Mouse (Mus musculus) brain, embryonic 14.5 days (tissue): ENCODE data around the gene Tamm41.

Experiments
- CTCF ChIP-seq: fragments of 200-500 bp; IDR thresholded peaks from 2 replicates; pipeline ENCODE4 v1.5.1; 2012; ENCODE audit warnings: inconsistent platforms, mild to moderate bottlenecking, moderate library complexity, borderline replicate concordance; ENCODE audit not compliant: insufficient read depth, insufficient read length; ENCODE audit errors: extremely low read depth
- POLR2A ChIP-seq: fragments of 200-500 bp; IDR thresholded peaks from 2 replicates; pipeline ENCODE4 v1.6.1; 2012; ENCODE audit warnings: mild to moderate bottlenecking, inconsistent platforms, borderline replicate concordance; ENCODE audit not compliant: poor library complexity, insufficient read depth, insufficient read length, severe bottlenecking; ENCODE audit errors: extremely low read depth

GRCm38 (mm10) chr6:114991909-114992308 lies 45.8 kb downstream of the Tamm41 start:
- TF ChIP-seq CTCF (no peak), POLR2A (no peak)
